Mouse (Mus musculus) ovary, adult 18-20 months (tissue): ENCODE results near the gene Pvrig.
"Not testable (repeated sequence)": the region's sequence is repeated elsewhere in the genome, so short reads cannot be mapped to it uniquely, and the experiment has no call there.

Experiments used
- DNase-seq: peaks from one replicate; pipeline ENCODE4 v3.0.0; 2022; ENCODE audit warnings: low spot score, mixed read lengths

Gene Pvrig

DNA sequence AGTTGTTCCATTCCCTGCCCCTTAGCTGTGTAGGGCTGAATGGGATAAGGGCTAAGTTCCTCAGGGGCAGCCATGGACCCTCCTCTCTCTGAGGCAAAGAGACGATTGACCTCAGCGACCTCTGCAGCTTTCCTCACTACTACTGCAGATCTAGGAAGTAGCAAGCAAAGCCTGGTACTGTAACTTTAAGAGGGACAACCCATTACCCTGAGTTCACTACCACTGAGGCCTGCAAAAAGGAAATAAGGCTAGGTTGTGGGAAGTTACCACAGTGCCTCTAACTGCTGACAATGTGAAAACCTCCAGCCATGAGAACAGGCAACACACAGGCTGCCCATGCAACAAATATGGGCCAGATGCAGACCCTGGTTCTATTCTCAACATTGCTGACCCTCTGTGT is at the start of gene Pvrig:
Gene Pvrig, plus strand, starts transcription at position 301 of the 400 bp plus-strand sequence.
- DNase-seq = no peak

DNA sequence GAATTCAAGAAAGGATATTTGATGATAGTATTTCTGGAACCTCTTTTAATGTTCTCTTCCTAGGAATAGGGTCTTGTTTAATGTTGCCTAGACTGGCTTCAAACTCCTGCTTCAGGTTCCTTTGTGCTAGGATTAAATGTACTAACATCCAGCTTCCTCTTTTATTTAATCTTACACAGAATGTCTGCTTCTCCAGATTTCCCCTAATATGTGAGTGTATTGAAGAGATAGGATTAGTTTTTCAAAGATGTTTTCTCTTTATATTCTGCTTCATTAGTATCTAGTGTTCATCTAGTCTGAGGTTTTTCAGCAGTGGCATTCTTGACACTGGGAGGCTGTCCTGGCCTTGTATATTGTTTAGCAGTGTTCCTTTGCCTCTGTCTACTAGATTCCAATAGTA is 47.6 kb upstream of the Pvrig start:
- no peak for DNase-seq

DNA sequence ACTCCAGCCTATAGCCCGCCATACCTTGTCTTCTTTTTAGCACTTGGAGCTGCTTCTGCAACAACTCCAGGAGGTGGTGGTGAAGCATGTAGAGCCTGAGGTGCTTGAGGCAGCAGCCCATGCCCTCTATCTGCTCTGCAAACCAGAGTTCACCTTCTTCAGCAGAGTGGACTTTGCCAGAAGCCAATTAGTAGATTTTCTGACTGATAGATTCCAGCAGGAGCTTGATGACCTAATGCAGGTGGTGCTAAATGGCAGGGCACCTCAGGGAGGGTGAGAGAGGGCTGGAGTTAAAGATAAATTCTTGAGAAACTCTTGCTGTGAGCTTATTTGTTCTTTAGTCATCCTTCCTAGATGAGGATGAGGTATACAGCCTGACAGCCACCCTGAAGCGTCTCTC is 42.1 kb upstream of the Pvrig start:
- DNase-seq = no peak

DNA sequence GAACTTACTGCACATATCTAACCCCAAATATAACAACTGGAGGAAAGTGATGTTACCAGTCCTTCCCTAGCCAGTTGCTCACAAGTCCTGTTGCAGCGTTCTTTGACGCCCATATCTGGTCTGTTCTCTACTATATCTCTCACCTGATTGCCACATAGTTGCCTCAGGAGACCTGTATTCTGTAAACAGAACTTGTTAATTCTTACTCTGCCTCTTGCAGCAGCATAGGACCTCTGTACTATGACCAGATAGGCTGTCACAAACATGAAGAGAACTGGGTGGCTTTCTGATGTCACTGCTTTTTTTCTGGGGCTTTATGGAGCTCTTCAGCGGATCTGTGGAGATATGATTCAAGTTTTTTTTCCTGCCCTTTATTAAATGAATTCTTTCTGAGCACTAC is 29.0 kb upstream of the Pvrig start:
- DNase-seq = no peak

DNA sequence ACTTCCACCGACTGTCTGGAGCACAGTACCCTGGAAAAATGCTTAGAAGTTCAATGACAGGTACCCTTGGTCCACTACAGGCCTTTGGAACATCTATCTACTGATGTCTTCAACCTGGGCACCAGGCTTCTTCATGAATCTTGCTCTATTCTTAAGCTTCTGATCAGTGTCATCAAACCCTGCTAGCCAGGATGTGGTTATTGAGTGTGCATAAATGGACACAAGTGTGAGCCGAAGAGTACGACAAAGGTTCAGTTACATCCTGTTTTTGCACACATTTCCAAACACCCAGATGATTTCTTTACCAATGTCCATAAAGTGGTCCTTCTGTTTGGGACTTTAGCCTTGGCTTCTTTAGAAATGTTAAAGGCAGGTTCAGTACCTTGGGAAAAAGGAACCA is 1.5 kb downstream of the Pvrig start:
- DNase-seq = no peak

DNA sequence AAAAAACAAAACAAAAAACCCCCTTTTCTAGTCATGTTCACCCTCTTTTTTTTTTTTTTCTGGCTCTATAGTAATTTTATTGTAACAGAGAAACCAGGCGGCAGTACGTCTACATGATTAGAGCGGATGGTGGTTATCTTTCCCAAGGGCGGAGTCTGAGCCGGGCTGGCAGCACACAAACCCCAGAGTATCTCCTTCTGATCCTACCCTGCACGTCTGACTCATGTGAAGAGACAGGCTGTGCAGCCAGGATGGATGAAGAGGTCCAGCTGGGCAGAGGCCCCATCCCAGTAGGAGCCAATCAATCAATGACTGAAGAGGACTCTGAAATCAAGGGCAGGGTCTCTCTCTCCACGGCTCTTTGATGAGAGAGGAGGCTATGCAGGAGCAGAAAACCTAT is 21.4 kb downstream of the Pvrig start:
- not testable (repeated sequence) for DNase-seq

DNA sequence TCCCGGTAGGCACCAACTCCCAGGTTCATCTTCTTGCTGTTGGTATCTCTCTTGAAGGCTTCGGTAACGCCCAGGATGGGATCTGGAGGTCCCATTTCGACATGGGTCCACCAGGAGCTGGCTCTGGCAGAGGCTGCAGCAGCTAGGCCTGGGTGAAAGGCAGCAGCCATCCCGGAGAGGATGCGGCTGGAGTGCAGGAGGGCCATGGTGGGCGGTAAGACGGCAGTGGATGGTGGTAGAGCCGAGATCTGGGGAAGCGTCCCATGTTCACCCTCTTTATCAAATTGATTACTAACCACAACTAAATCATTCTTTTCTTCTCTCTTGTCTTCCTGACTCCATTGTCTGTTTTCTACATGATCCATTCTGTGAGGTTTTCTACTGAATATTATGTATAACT is 23.6 kb downstream of the Pvrig start:
- DNase-seq = not testable (repeated sequence)
